Mouse (Mus musculus) lung, postnatal 36 days (tissue): ENCODE data around the gene Gfod1.
A peak's percentile ranks its signal among the peaks of the same experiment; 100 is the strongest.

ENCODE experiments used
- DNase-seq: peaks from one replicate; pipeline ENCODE4 v3.0.0; 2022; ENCODE audit warnings: mixed read lengths

Gene Gfod1

DNA sequence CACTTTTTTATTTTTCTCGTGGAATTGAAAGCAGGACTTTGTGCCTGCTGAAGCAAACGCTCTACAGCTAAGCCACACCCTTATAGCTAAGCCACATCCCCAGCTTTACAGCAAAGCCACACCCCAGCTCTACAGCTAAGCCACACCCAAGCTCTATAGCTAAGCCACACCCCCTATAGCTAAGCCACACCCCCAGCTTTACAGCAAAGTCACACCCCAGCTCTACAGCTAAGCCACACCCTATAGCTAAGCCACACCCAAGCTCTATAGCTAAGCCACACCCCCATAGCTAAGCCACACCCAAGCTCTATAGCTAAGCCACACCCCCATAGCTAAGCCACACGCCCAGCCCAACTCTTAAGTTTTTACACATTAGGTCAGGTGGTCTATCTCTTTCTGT is 42.7 kb downstream of the Gfod1 start:
- DNase-seq = no peak

- DNase-seq = no peak
These were observed 43.2 kb downstream of the Gfod1 start for GRCm38 (mm10) chr13:43260731-43261130.

DNA sequence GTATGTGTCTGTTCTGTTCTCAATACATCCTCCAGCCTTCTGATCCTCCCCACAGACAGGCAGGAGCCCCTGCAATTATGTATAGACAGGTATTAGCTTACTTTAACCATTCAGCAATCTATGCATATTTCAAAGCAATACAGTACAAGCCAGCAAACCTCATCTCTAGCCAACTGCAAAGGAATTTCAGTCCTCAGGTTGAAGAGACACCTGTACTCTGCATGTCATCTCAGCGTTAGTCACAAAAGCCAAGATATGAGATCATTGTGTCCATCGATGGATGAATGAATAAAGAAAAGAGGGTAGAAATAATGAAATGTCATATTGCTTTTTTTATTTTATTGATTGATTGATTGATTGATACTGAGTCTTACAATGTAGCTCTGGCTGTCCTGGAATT is 47.5 kb downstream of the Gfod1 start:
- DNase-seq = no peak

DNA sequence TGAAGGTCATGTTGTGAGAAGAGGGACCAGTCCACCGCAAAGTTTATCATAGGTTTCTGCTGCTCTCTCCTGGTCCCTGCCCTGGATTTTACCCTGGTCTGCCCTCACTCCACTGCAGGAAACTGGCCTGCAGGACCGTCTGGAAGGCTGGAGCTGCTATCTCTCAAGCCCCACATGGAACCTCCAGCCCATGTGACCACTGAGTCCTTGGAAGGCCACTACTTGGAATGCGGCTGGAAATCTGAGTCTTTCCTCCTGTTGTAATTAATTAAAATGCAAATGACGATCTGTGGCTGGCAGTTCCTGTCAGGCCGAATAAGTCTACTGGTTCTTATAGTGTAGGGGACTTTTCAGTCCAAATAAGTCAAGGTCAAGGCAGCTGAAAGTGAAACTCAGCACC is 50.4 kb downstream of the Gfod1 start:
- no peak for DNase-seq

DNA sequence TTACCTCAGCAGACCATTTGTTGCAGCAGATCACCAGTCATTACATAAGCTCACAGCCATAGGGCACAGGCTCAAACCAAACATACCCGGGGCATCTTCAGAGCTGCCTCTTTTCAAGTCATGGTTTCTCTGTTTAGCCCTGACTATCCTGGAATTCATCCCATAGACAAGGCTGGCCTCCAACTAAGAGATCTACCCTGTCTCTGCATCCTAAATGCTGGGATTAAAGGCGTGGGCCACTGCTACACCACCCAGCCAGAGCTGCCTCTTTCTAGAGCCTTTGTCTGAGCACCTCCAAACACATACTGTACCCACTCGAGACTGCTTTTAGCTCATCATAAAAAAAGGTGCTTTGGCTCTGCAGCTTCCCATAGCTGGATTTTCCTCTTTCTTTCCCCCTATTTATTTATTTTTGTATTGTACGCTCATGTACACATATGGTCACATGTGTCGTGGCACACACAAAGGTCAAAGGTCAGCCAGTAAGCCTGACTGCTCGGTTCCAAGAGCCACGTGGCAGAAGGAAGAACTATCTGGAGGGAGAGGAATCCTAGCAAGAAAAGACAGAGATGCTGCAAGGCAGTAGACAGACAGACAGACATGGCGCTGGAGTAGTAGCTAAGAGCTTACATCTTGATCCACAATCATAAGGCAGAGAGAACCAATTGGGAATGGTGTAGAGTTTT is 51.7 kb downstream of the Gfod1 start:
- no peak for DNase-seq

- no peak for DNase-seq
These were observed 52.6 kb downstream of the Gfod1 start for GRCm38 (mm10) chr13:43251391-43251790.

DNA sequence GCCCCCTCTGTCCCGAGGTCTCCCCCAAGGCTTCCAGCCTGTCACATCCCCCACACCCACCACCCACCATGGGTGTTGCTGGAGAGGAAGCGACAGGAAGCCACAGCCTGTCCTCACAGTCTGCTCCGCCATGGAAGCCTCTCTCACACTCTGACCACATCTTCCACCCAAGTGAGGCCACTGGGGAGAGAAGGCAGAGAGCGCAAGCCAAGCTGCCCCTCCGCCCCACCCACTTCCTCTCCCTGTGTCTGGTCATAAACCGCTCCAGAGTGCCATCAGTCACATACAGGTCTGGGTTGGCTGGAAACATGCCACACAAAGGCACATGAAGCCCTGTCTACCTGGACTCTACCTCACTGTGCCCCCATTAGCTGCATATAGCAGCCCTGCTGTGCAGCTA is 53.3 kb downstream of the Gfod1 start:
- peak; percentile 71 for DNase-seq

GRCm38 (mm10) chr13:43250106-43250505 is 53.9 kb downstream of the Gfod1 start:
- DNase-seq = no peak

- DNase-seq = no peak
These were observed 55.6 kb downstream of the Gfod1 start for GRCm38 (mm10) chr13:43248381-43248780.

- DNase-seq = no peak
These were observed 57.1 kb downstream of the Gfod1 start for GRCm38 (mm10) chr13:43246876-43247275.

- no peak for DNase-seq
These were observed 60.2 kb downstream of the Gfod1 start for GRCm38 (mm10) chr13:43243793-43244192.

DNA sequence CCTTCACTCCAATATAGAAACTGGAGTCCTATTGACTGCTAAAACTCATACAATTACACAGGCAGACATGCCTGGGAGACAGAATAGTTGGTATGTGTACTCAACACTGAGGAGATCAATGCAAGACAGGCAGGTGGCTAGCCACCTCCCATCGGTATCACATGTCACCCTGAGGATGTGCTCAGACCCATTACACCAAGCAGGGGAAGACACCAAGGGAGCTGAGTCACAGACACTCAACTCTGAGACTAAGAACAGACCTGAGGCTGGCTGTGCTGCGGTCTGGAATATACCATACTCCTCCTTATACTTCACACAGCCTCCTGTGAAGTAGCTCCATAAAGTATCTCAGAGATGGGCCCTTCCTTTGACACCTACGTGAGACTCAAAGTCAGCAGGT is 60.7 kb downstream of the Gfod1 start:
- DNase-seq = no peak

DNA sequence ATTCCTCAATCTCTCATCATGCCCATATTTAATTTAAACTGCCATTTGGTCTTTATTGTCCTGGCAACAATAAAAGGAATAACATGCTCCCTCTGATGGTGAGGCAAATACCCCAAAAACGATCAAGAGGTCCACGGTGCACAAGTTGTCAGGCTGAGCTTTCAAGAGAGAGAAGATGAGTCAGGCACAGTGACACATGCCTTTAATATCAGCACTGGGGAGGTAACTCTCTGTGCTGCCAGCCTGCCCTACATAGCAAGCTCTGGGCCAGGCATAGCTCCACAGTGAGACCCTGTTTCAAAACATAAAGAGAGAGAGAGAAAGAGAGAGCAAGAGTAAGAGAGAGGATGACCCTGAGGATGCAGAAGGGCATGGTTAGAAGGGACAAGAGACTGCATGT is 62.2 kb downstream of the Gfod1 start:
- no peak for DNase-seq

DNA sequence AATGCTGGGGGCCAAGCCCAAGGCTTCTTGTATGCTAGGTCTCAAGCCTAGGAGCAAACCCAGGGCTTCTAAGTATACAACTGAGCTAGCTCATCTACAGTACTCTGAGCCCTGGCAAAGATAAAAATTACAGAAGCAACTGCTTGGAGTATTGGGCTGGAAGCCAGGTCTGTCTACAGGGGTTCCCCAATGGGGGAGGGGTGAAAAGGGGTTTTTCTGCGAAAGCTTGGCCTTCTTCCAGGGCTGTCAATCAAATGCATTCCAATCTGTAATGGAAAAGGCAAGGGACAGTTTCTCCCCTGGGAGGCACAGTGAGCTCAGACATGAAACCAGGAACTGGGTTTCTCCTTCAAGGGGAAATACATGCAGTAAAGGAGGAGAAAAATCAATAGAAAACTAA is 62.9 kb downstream of the Gfod1 start:
- DNase-seq = no peak

DNA sequence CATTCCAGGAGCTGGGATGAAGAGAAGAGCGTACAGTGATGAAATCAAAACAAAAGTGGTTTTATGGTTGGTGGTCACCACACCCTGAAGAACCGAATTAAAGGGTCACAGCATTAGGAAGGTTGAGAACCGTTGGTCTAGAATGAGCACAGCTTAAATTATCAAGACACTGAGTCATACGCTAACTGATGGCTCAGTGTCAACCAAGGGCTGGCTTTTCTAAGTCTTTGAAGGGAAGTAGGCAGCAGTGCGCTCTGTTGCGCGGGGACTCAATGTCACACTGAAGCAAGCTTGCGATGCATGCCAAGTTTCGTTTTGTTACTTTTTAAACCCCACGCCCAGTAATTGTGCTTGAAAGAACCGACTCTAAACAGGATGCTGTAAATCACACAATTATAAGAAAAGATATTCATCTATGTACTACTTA is 64.2 kb downstream of the Gfod1 start:
- peak; percentile 82 for DNase-seq

DNA sequence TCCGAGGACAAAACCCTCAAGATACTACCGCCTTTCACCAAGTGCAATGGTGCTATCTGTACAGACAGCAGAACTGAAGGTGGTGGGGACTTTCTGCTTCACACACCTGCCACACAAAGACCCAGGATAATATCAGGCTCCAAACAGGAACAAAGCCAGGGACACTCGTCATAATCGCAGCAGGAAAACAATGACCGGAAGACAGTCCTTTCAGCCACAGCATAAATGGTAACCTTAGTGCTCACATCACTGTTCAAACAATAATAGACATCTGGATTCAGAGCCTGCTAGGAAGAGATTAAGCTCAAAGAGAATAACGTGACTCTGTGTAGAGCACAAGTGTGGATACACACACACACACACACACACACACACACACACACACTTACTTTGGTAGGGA is 67.3 kb downstream of the Gfod1 start:
- DNase-seq = peak; percentile 82

- DNase-seq = no peak
These were observed 68.0 kb downstream of the Gfod1 start for GRCm38 (mm10) chr13:43235982-43236381.

GRCm38 (mm10) chr13:43235586-43235910 is 68.4 kb downstream of the Gfod1 start:
- no peak for DNase-seq

DNA sequence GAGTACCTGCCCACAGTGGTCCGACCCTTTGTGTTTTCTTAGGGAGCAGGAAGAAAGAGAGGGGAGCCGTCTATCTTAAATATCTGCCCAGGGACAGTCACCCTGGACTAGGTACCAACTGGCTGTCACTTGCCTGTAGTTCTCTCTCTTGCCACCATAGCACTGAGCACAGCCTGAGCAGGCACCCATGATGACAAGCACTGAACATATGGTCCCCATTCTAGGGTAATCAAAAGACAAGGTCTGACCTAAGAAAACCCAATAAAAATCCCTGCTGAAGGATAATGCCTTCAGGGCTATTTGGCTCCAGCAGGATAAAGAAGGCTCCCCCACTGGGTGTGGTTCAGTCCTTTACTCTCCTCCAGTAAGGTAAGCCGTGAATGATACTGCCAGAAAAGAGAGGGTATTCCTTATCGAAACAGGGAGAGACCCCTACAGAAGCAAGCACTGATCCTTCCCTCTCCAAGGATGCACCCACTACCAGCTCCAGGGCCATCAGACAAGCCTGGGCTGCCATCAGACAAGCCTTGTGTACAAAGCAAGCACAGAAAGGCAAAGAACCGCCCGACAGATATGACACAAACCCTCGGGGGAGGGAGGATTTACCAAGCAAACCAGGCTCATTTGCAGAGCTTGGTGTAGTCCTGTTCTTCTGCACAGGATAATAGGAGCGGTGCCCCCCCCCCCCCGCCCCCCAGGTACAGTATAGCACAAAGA is 68.9 kb downstream of the Gfod1 start:
- DNase-seq = no peak

DNA sequence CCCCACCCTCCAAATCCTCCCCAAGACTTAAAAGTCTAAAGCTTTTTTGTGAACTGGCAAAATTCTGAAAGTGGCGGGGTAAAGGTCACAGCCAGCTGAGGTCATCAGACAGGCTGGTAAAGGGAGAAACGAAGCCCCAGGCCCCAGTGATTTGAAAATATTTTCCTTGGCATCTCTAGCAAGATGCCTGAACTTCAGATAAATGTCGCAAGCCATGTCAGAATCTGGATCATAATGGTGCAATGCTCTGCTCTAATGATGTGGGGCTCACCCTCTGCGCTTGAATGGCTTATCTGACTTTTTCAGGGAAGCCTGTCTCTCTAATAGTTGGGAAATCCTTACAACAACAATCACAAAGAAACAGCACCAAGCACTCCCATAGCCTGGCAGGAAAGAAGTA is 70.6 kb downstream of the Gfod1 start:
- no peak for DNase-seq

GRCm38 (mm10) chr13:43231965-43232860 is 71.8 kb downstream of the Gfod1 start:
- peak; percentile 93 for DNase-seq

- DNase-seq = no peak
These were observed 73.1 kb downstream of the Gfod1 start for GRCm38 (mm10) chr13:43230842-43231241.

DNA sequence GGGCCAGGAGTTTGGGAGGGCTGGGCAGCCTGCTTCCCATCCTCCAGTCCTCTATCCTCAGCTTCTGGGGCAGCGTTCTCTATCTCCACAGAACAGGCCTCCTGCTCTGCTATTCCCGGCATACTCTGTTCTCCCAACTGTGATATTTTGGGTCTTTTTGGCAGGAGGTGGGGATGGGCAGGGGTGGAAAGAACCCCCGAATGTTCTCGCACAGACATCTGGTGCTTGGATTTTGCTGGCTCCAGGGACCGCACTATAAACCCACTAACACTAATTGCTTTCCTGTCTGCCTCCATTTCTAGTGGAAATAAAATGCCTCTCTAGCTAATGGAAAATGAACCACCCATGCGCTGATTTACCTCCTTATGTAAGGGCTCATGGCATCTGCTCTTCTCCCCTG is 73.7 kb downstream of the Gfod1 start:
- DNase-seq = no peak

GRCm38 (mm10) chr13:43229767-43230166 is 74.2 kb downstream of the Gfod1 start:
- DNase-seq = no peak
